Mouse (Mus musculus) thymus, adult 2 months (tissue): ENCODE measurements around the gene Elobl. TPM values are rescaled to one million over a fixed set of nuclear protein-coding genes. Genes with fewer than 3 reads are reported as not detected.

Experiments used
- DNase-seq: peaks from one replicate; pipeline ENCODE4 v3.0.0; 2021
- H3K27ac ChIP-seq: fragments of 200-500 bp; 2 replicates; pipeline ENCODE4 v1.5.1; 2012; ENCODE audit warnings: low read length, control low read depth; ENCODE audit not compliant: control insufficient read depth, insufficient read depth
- H3K27me3 ChIP-seq: fragments of 200-500 bp; 2 replicates; pipeline ENCODE4 v1.6.1; 2012; ENCODE audit warnings: mild to moderate bottlenecking, low read length, moderate library complexity, mixed read lengths; ENCODE audit not compliant: control insufficient read depth, insufficient read depth
- H3K36me3 ChIP-seq: fragments of 200-500 bp; 2 replicates; pipeline ENCODE4 v1.6.1; 2012; ENCODE audit warnings: mild to moderate bottlenecking, low read length, moderate library complexity; ENCODE audit not compliant: control insufficient read depth, insufficient read depth
- H3K4me1 ChIP-seq: fragments of 200-500 bp; replicated peaks from 2 replicates; pipeline ENCODE4 v1.6.1; 2012; ENCODE audit warnings: low read length; ENCODE audit not compliant: control insufficient read depth, insufficient read depth
- H3K4me3 ChIP-seq: fragments of 200-500 bp; 2 replicates; pipeline ENCODE4 v1.5.1; 2012; ENCODE audit warnings: mild to moderate bottlenecking, low read length, control low read depth, moderate library complexity; ENCODE audit not compliant: control insufficient read depth, insufficient read depth
- CTCF ChIP-seq: fragments of 200-500 bp; IDR thresholded peaks from 2 replicates; pipeline ENCODE4 v1.5.1; 2012; ENCODE audit warnings: mild to moderate bottlenecking, control low read depth, low read length, moderate library complexity, borderline replicate concordance; ENCODE audit not compliant: control insufficient read depth, poor library complexity, insufficient read depth; ENCODE audit errors: extremely low read depth
- POLR2A ChIP-seq: fragments of 200-500 bp; IDR thresholded peaks from 2 replicates; pipeline ENCODE4 v1.6.1; 2012; ENCODE audit warnings: mild to moderate bottlenecking, low read length, control low read depth, moderate library complexity; ENCODE audit not compliant: control insufficient read depth, poor library complexity, insufficient read depth; ENCODE audit errors: extremely low read depth
- WGBS: fragments of 180-500 bp; shearing (Covaris S2); methylation state at CpG from one replicate; pipeline ENCODE4 v1.1.7; 2018; 5-methylcytosine and 5-hydroxymethylcytosine counted together
- polyA plus RNA-seq: library from polyadenylated mRNA; depleted of rRNA; stranded (reverse); fragments of >200 nt; gene quantifications from 2 replicates; pipeline ENCODE4 v1.2.3, GENCODE M21; 2012

Gene Elobl
- polyA plus RNA-seq, 1 experiment, result 0.51 TPM

DNA sequence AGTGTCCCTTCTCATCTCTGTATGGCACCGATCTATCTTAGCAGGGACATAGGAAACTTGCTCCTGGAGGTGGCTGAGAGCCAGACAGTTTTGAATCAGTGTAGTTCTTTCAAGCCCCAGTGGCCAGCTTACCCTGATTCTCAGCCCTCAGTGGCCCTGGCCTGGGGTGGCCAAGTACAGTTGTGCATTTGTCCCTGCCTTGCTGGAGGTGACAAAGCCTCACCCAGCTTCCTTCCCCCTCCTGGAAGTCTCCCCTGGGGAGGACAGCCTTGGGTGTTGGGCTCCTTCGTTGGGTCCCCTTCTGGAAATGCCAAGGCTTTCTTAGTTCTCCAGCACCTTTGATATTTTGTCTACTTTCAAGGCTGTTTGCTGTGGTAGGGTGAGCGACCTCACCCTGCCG lies 37.0 kb upstream of the Elobl start:
- no peak overlapping the region for H3K27ac ChIP-seq
- H3K4me1 ChIP-seq, result peaks cover 40% of the 10 kb centered on the region
- no peak for DNase-seq
- no peak overlapping the region for H3K4me3 ChIP-seq
- no peak for TF ChIP-seq POLR2A
- no peak for TF ChIP-seq CTCF
- H3K36me3 ChIP-seq, result peaks cover 28% of the 10 kb centered on the region
- 66% methylated on average over 4 of the region's 4 CpGs for WGBS
- no peaks in the 10 kb centered on the region for H3K27me3 ChIP-seq

- TF ChIP-seq POLR2A (no peak), CTCF (no peak)
- no peak for DNase-seq
- peaks cover 22% of the 10 kb centered on the region for H3K36me3 ChIP-seq
- no peaks in the 10 kb centered on the region for H3K27me3 ChIP-seq
- H3K27ac ChIP-seq, result no peak overlapping the region
- H3K4me3 ChIP-seq, result no peak overlapping the region
- peaks cover 41% of the 10 kb centered on the region for H3K4me1 ChIP-seq
- WGBS, result 83% methylated on average over 6 of the region's 6 CpGs
Observed at GRCm38 (mm10) chr11:89003078-89003477, 36.3 kb upstream of the Elobl start.

DNA sequence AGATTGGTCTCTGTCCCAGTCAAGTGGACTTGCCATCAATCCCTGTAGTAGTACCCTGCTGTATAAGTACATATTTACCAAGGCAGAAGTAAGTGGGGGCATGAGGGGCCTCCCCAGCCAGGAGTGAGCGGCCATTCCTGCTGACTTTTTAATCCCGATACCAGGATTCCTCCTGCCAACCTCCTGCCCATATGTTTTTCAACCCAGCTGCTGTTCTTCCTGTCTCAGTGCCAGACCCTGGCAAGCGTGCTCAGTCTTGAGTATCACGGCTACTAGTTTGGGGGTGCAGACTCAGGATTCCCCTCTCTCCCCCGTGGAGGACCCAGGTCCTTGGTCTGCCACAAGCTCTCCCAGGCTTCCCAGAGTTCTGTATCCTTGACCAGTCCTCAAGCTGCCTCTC lies 35.9 kb upstream of the Elobl start:
- peaks cover 20% of the 10 kb centered on the region for H3K36me3 ChIP-seq
- WGBS, result 75% methylated on average over 5 of the region's 5 CpGs
- H3K4me1 ChIP-seq, result peaks cover 41% of the 10 kb centered on the region
- TF ChIP-seq POLR2A (no peak), CTCF (no peak)
- no peak overlapping the region for H3K4me3 ChIP-seq
- H3K27ac ChIP-seq, result no peak overlapping the region
- no peaks in the 10 kb centered on the region for H3K27me3 ChIP-seq
- no peak for DNase-seq

- H3K4me3 ChIP-seq, result no peak overlapping the region
- H3K36me3 ChIP-seq, result peaks cover 20% of the 10 kb centered on the region
- peaks cover 41% of the 10 kb centered on the region for H3K4me1 ChIP-seq
- no peaks in the 10 kb centered on the region for H3K27me3 ChIP-seq
- TF ChIP-seq CTCF, result no peak
- TF ChIP-seq POLR2A, result no peak
- DNase-seq, result no peak
- H3K27ac ChIP-seq, result no peak overlapping the region
- WGBS, result 81% methylated on average over 5 of the region's 5 CpGs
Observed at GRCm38 (mm10) chr11:89002068-89002467, 35.3 kb upstream of the Elobl start.

DNA sequence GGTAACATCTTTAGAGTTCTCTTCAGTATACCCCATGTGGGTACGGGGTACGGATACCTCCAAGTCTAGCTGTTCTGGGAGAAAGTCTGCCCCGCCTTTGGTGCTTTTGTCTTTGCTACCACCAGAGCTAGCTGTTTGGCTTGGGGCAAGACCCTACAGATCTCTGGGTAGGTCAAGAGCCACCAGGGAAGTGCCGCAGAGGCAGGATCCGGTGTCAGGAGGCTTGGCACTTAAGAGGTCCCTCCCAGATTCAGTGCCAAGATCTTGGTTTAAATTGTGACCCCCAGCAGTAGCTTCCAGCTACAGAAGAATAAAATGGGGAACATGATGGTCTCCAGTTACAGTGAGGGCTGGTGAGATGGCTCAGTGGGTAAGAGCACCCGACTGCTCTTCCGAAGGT lies 34.8 kb upstream of the Elobl start:
- peaks cover 19% of the 10 kb centered on the region for H3K36me3 ChIP-seq
- TF ChIP-seq POLR2A (no peak), CTCF (no peak)
- peak overlapping the region; percentile 24; the same call in 1 of the 2 replicates for H3K4me3 ChIP-seq
- H3K4me1 ChIP-seq, result peaks cover 41% of the 10 kb centered on the region
- H3K27me3 ChIP-seq, result no peaks in the 10 kb centered on the region
- H3K27ac ChIP-seq, result no peak overlapping the region
- WGBS, result 76% methylated on average over 7 of the region's 7 CpGs
- no peak for DNase-seq

DNA sequence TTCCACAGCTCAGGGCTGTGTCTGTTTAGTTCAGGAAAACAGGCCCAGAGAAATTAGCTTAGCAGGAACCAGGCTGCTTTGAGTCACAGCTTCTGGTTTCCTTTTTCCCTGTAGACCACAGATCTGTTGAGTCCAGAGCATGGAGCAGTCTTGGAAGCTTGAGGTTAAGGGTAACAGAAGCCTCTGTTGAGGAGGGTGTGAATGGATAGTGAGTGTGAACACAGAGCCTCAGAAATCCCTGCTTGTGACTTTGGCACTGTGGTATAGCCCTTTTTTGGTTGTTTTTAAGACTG lies 33.7 kb upstream of the Elobl start:
- Histone ChIP-seq H3K4me1 (peaks cover 41% of the 10 kb centered on the region), H3K4me3 (peak overlapping the region; percentile 82), H3K27me3 (no peaks in the 10 kb centered on the region), H3K36me3 (peaks cover 8% of the 10 kb centered on the region), H3K27ac (peak overlapping the region; percentile 18; the same call in 1 of the 2 replicates)
- DNase-seq, result no peak
- TF ChIP-seq POLR2A (no peak), CTCF (no peak)
